Mouse (Mus musculus): ENCODE results near the gene Pex14. TPM values are rescaled to one million over a fixed set of nuclear protein-coding genes. Genes with fewer than 3 reads are reported as not detected.
A peak's percentile ranks its signal among the peaks of the same experiment; 100 is the strongest.

Gene Pex14
- polyA plus RNA-seq, 1 experiment = 49.3 TPM

GRCm38 (mm10) chr4:148966132-148966531 is 133.5 kb downstream of the Pex14 start:
- 84% methylated on average over 5 of the region's 5 CpGs for WGBS
- Histone ChIP-seq H3K4me3 (ENCODE audit: insufficient read depth, low read depth, low read length) (no peak overlapping the region), H3K27ac (ENCODE audit: insufficient read depth, low read depth, low read length) (no peak overlapping the region), H3K4me1 (ENCODE audit: control insufficient read depth, insufficient read depth, low read length) (peaks cover 8% of the 10 kb centered on the region), H3K36me3 (ENCODE audit: control insufficient read depth, insufficient read depth, low read length) (no peaks in the 10 kb centered on the region), H3K27me3 (replicated peaks; ENCODE audit: control insufficient read depth, insufficient read depth, low read length) (no peaks in the 10 kb centered on the region)
- TF ChIP-seq CTCF (conservative IDR thresholded peaks at IDR 0.05; ENCODE audit: insufficient read depth, insufficient read length, low read depth, low read length) (no peak), POLR2A (IDR thresholded peaks at IDR 0.05; ENCODE audit: low read depth, low read length) (no peak)
- no peak for DNase-seq

- 84% methylated on average over 10 of the region's 10 CpGs for WGBS
- Histone ChIP-seq H3K27me3 (replicated peaks; ENCODE audit: control insufficient read depth, insufficient read depth, low read length) (no peaks in the 10 kb centered on the region), H3K4me3 (ENCODE audit: insufficient read depth, low read depth, low read length) (no peak overlapping the region), H3K27ac (ENCODE audit: insufficient read depth, low read depth, low read length) (no peak overlapping the region), H3K36me3 (ENCODE audit: control insufficient read depth, insufficient read depth, low read length) (no peaks in the 10 kb centered on the region), H3K4me1 (ENCODE audit: control insufficient read depth, insufficient read depth, low read length) (peaks cover 4% of the 10 kb centered on the region; the same call in 1 of the 2 replicates)
- DNase-seq = no peak
- TF ChIP-seq CTCF (conservative IDR thresholded peaks at IDR 0.05; ENCODE audit: insufficient read depth, insufficient read length, low read depth, low read length) = no peak
- TF ChIP-seq POLR2A (IDR thresholded peaks at IDR 0.05; ENCODE audit: low read depth, low read length) = no peak
Observed at GRCm38 (mm10) chr4:148964541-148965310, 134.9 kb downstream of the Pex14 start.

- H3K27me3 ChIP-seq (replicated peaks; ENCODE audit: control insufficient read depth, insufficient read depth, low read length) = no peaks in the 10 kb centered on the region
- WGBS = 44% methylated on average over 1 of the region's 1 CpGs
- H3K4me1 ChIP-seq (ENCODE audit: control insufficient read depth, insufficient read depth, low read length) = 0 out of 2 replicates have a peak, but pooled peaks cover 4% of the 10 kb centered on the region
- peak; percentile 76 for DNase-seq
- TF ChIP-seq POLR2A (IDR thresholded peaks at IDR 0.05; ENCODE audit: low read depth, low read length) = no peak
- TF ChIP-seq CTCF (conservative IDR thresholded peaks at IDR 0.05; ENCODE audit: insufficient read depth, insufficient read length, low read depth, low read length) = no peak
- no peaks in the 10 kb centered on the region for H3K36me3 ChIP-seq (ENCODE audit: control insufficient read depth, insufficient read depth, low read length)
- no peak overlapping the region for H3K27ac ChIP-seq (ENCODE audit: insufficient read depth, low read depth, low read length)
- no peak overlapping the region for H3K4me3 ChIP-seq (ENCODE audit: insufficient read depth, low read depth, low read length)
Observed at GRCm38 (mm10) chr4:148962096-148962495, 137.6 kb downstream of the Pex14 start.

- WGBS = 71% methylated on average over 19 of the region's 19 CpGs
- peak overlapping the region; percentile 7 for H3K4me3 ChIP-seq (ENCODE audit: insufficient read depth, low read depth, low read length)
- 0 out of 2 replicates have a peak, but pooled peaks cover 4% of the 10 kb centered on the region for H3K4me1 ChIP-seq (ENCODE audit: control insufficient read depth, insufficient read depth, low read length)
- no peaks in the 10 kb centered on the region for H3K27me3 ChIP-seq (replicated peaks; ENCODE audit: control insufficient read depth, insufficient read depth, low read length)
- no peaks in the 10 kb centered on the region for H3K36me3 ChIP-seq (ENCODE audit: control insufficient read depth, insufficient read depth, low read length)
- H3K27ac ChIP-seq (ENCODE audit: insufficient read depth, low read depth, low read length) = peak overlapping the region; percentile 96
- peak; percentile 65 for DNase-seq
- TF ChIP-seq CTCF (conservative IDR thresholded peaks at IDR 0.05; ENCODE audit: insufficient read depth, insufficient read length, low read depth, low read length) (no peak), POLR2A (IDR thresholded peaks at IDR 0.05; ENCODE audit: low read depth, low read length) (no peak)
Observed at GRCm38 (mm10) chr4:148961081-148961480, 138.6 kb downstream of the Pex14 start.

- 51% methylated on average over 12 of the region's 12 CpGs for WGBS
- no peaks in the 10 kb centered on the region for H3K36me3 ChIP-seq (ENCODE audit: control insufficient read depth, insufficient read depth, low read length)
- TF ChIP-seq CTCF (conservative IDR thresholded peaks at IDR 0.05; ENCODE audit: insufficient read depth, insufficient read length, low read depth, low read length) = no peak
- no peak for TF ChIP-seq POLR2A (IDR thresholded peaks at IDR 0.05; ENCODE audit: low read depth, low read length)
- peak overlapping the region; percentile 9; the same call in 1 of the 2 replicates for H3K4me3 ChIP-seq (ENCODE audit: insufficient read depth, low read depth, low read length)
- DNase-seq = peak; percentile 77
- H3K4me1 ChIP-seq (ENCODE audit: control insufficient read depth, insufficient read depth, low read length) = peaks cover 9% of the 10 kb centered on the region; the same call in 1 of the 2 replicates
- H3K27me3 ChIP-seq (replicated peaks; ENCODE audit: control insufficient read depth, insufficient read depth, low read length) = no peaks in the 10 kb centered on the region
- H3K27ac ChIP-seq (ENCODE audit: insufficient read depth, low read depth, low read length) = peak overlapping the region; percentile 96
Observed at GRCm38 (mm10) chr4:148960011-148960410, 139.7 kb downstream of the Pex14 start.

GRCm38 (mm10) chr4:148955131-148955813 is 144.4 kb downstream of the Pex14 start:
- DNase-seq = peak; percentile 92
- H3K36me3 ChIP-seq (ENCODE audit: control insufficient read depth, insufficient read depth, low read length) = no peaks in the 10 kb centered on the region
- peaks cover 8% of the 10 kb centered on the region; the same call in 1 of the 2 replicates for H3K4me1 ChIP-seq (ENCODE audit: control insufficient read depth, insufficient read depth, low read length)
- H3K4me3 ChIP-seq (ENCODE audit: insufficient read depth, low read depth, low read length) = no peak overlapping the region
- no peaks in the 10 kb centered on the region for H3K27me3 ChIP-seq (replicated peaks; ENCODE audit: control insufficient read depth, insufficient read depth, low read length)
- 52% methylated on average over 14 of the region's 14 CpGs for WGBS
- TF ChIP-seq CTCF (conservative IDR thresholded peaks at IDR 0.05; ENCODE audit: insufficient read depth, insufficient read length, low read depth, low read length) (no peak), POLR2A (IDR thresholded peaks at IDR 0.05; ENCODE audit: low read depth, low read length) (no peak)
- no peak overlapping the region for H3K27ac ChIP-seq (ENCODE audit: insufficient read depth, low read depth, low read length)

Data from kidney, adult 2 months (tissue).